Mouse (Mus musculus): ENCODE data around the gene Cpox.

- no peak for TF ChIP-seq CTCF (IDR thresholded peaks at IDR 0.05)
- TF ChIP-seq EP300 (IDR thresholded peaks at IDR 0.05): no peak
Measured at GRCm38 (mm10) chr16:58713128-58713527, 43.0 kb downstream of the Cpox start.

All from lung, postnatal 0 days (tissue).